Mouse (Mus musculus) cerebellum, adult 11-12 months (tissue): ENCODE measurements around the gene Pfn1.

Experiments used
- DNase-seq: peaks from one replicate; pipeline ENCODE4 v3.0.0; 2022

The Pfn1 gene

GRCm38 (mm10) chr11:70654198-70654922, at the start of gene Pfn1:
Pfn1 (minus strand) TSS chr11:70654644.
- DNase-seq: peak; percentile 82

- no peak for DNase-seq
Measured at GRCm38 (mm10) chr11:70702781-70703180, 48.3 kb upstream of the Pfn1 start.

GRCm38 (mm10) chr11:70701984-70702733, 47.7 kb upstream of the Pfn1 start:
- DNase-seq: peak; percentile 36

- no peak for DNase-seq
Measured at GRCm38 (mm10) chr11:70701221-70701955, 46.9 kb upstream of the Pfn1 start.

GRCm38 (mm10) chr11:70700613-70701012, 46.2 kb upstream of the Pfn1 start:
- DNase-seq: peak; percentile 82

- peak; percentile 94 for DNase-seq
Measured at GRCm38 (mm10) chr11:70699722-70700556, 45.5 kb upstream of the Pfn1 start, which contains the start of the genes Inca1 and Kif1c. Inca1 (minus strand) TSS chr11:70700155. Kif1c (plus strand) TSS chr11:70700548.

- DNase-seq: no peak
Measured at GRCm38 (mm10) chr11:70699051-70699450, 44.6 kb upstream of the Pfn1 start.

GRCm38 (mm10) chr11:70697376-70697775, 42.9 kb upstream of the Pfn1 start:
- no peak for DNase-seq

- DNase-seq: no peak
Measured at GRCm38 (mm10) chr11:70693504-70693903, 39.1 kb upstream of the Pfn1 start.

GRCm38 (mm10) chr11:70689578-70689977, 35.1 kb upstream of the Pfn1 start:
- DNase-seq: peak; percentile 39

- DNase-seq: no peak
Measured at GRCm38 (mm10) chr11:70688372-70688771, 33.9 kb upstream of the Pfn1 start.

GRCm38 (mm10) chr11:70687601-70688199, 33.3 kb upstream of the Pfn1 start, which contains the start of gene Camta2:
Camta2 (minus strand) TSS chr11:70688105.
- peak; percentile 87 for DNase-seq

- peak; percentile 79 for DNase-seq
Measured at GRCm38 (mm10) chr11:70686901-70687566, 32.6 kb upstream of the Pfn1 start.

- no peak for DNase-seq
Measured at GRCm38 (mm10) chr11:70683640-70684039, 29.2 kb upstream of the Pfn1 start.

- no peak for DNase-seq
Measured at GRCm38 (mm10) chr11:70681897-70682581, 27.6 kb upstream of the Pfn1 start.

GRCm38 (mm10) chr11:70681170-70681569, 26.7 kb upstream of the Pfn1 start:
- no peak for DNase-seq

- DNase-seq: no peak
Measured at GRCm38 (mm10) chr11:70679894-70680293, 25.4 kb upstream of the Pfn1 start.

- DNase-seq: no peak
Measured at GRCm38 (mm10) chr11:70679361-70679760, 24.9 kb upstream of the Pfn1 start.

- DNase-seq: no peak
Measured at GRCm38 (mm10) chr11:70678576-70678975, 24.1 kb upstream of the Pfn1 start.

GRCm38 (mm10) chr11:70678092-70678491, 23.6 kb upstream of the Pfn1 start:
- DNase-seq: no peak

- no peak for DNase-seq
Measured at GRCm38 (mm10) chr11:70674501-70674900, 20.1 kb upstream of the Pfn1 start.
